ENCODE assay signal across 14 mouse cellular contexts in genomic region chr11:77855396-77855795, GRCm38 (mm10). TPM values are rescaled to one million over a fixed set of nuclear protein-coding genes. Genes with fewer than 3 reads are reported as not detected.
A peak's percentile ranks its signal among the peaks of the same experiment; 100 is the strongest.
DNase-seq lines count a peak whose midpoint lies in the region; ATAC-seq lines count a peak whose summit lies in the region.
"Had no signal": no experiment of that assay in that cellular context is flagged by ENCODE, and none has a peak within 500 bp of the region (broad histone marks: within the 10 kb centered on the region; RNA-seq: fewer than 3 reads in every experiment).

No protein-coding gene starts in this region.

- H3K9ac ChIP-seq in limb, embryonic 13.5 days, result 0 out of 2 replicates have a peak overlapping the region, but pooled peaks have one; percentile 35
- 0 out of 2 replicates have a peak overlapping the region, but pooled peaks have one; percentile 37 for H3K9ac ChIP-seq in forebrain, embryonic 13.5 days
- H3K9ac ChIP-seq in hindbrain, embryonic 15.5 days, result no peak overlapping the region
- peak overlapping the region; percentile 36; the same call in 1 of the 2 replicates for H3K9ac ChIP-seq in neural tube, embryonic 15.5 days (replicated peaks)
- H3K9ac ChIP-seq: embryonic facial prominence, embryonic 15.5 days; liver, embryonic 14.5 days had no signal

- 15% methylated on average over 15 of the region's 15 CpGs for WGBS in limb, embryonic 13.5 days
- WGBS in limb, embryonic 10.5 days, result 19% methylated on average over 15 of the region's 15 CpGs
- 42% methylated on average over 15 of the region's 15 CpGs for WGBS in forebrain, embryonic 13.5 days
- 23% methylated on average over 15 of the region's 15 CpGs for WGBS in hindbrain, embryonic 15.5 days
- 12% methylated on average over 15 of the region's 15 CpGs for WGBS in neural tube, embryonic 15.5 days

- H3K27me3 ChIP-seq in limb, embryonic 13.5 days, result peaks cover 43% of the 10 kb centered on the region
- peaks cover 84% of the 10 kb centered on the region for H3K27me3 ChIP-seq in limb, embryonic 10.5 days (ENCODE audit: low read depth, poor library complexity, severe bottlenecking)
- peaks cover 12% of the 10 kb centered on the region for H3K27me3 ChIP-seq in forebrain, embryonic 13.5 days
- no peaks in the 10 kb centered on the region for H3K27me3 ChIP-seq in hindbrain, embryonic 15.5 days
- H3K27me3 ChIP-seq in neural tube, embryonic 15.5 days (replicated peaks), result peaks cover 6% of the 10 kb centered on the region
- H3K27me3 ChIP-seq: embryonic facial prominence, embryonic 15.5 days; megakaryocyte, embryonic 14.5 days had no signal

- no peak overlapping the region for H3K4me3 ChIP-seq in limb, embryonic 13.5 days
- H3K4me3 ChIP-seq in limb, embryonic 10.5 days, result no peak overlapping the region
- no peak overlapping the region for H3K4me3 ChIP-seq in forebrain, embryonic 13.5 days
- H3K4me3 ChIP-seq in hindbrain, embryonic 15.5 days, result no peak overlapping the region
- H3K4me3 ChIP-seq in neural tube, embryonic 15.5 days (replicated peaks), result no peak overlapping the region
- H3K4me3 ChIP-seq: embryonic facial prominence, embryonic 15.5 days; megakaryocyte, embryonic 14.5 days had no signal

- no peak overlapping the region for H3K4me2 ChIP-seq in limb, embryonic 13.5 days (replicated peaks)
- no peak overlapping the region for H3K4me2 ChIP-seq in forebrain, embryonic 13.5 days
- no peak overlapping the region for H3K4me2 ChIP-seq in hindbrain, embryonic 15.5 days
- H3K4me2 ChIP-seq in neural tube, embryonic 15.5 days, result no peak overlapping the region
- H3K4me2 ChIP-seq: embryonic facial prominence, embryonic 15.5 days had no signal

- peaks cover 33% of the 10 kb centered on the region for H3K4me1 ChIP-seq in limb, embryonic 13.5 days
- H3K4me1 ChIP-seq in limb, embryonic 10.5 days, result peaks cover 58% of the 10 kb centered on the region
- H3K4me1 ChIP-seq in forebrain, embryonic 13.5 days, result peaks cover 78% of the 10 kb centered on the region
- peaks cover 77% of the 10 kb centered on the region for H3K4me1 ChIP-seq in hindbrain, embryonic 15.5 days (replicated peaks)
- H3K4me1 ChIP-seq in neural tube, embryonic 15.5 days, result peaks cover 92% of the 10 kb centered on the region

- ATAC-seq in limb, embryonic 13.5 days (ENCODE audit: low FRiP score, low read depth), result no peak
- no peak for ATAC-seq in forebrain, embryonic 13.5 days
- ATAC-seq in hindbrain, embryonic 15.5 days (ENCODE audit: low FRiP score, low read depth), result no peak
- ATAC-seq in neural tube, embryonic 15.5 days (ENCODE audit: low FRiP score), result no peak
- no peak for ATAC-seq in inflammation-experienced regulatory T-cells, adult 6 months

- H3K36me3 ChIP-seq in limb, embryonic 13.5 days, result peaks cover 74% of the 10 kb centered on the region
- H3K36me3 ChIP-seq in limb, embryonic 10.5 days, result peaks cover 69% of the 10 kb centered on the region
- peaks cover 56% of the 10 kb centered on the region for H3K36me3 ChIP-seq in forebrain, embryonic 13.5 days (ENCODE audit: poor library complexity, severe bottlenecking)
- H3K36me3 ChIP-seq in hindbrain, embryonic 15.5 days, result peaks cover 17% of the 10 kb centered on the region
- peaks cover 31% of the 10 kb centered on the region for H3K36me3 ChIP-seq in neural tube, embryonic 15.5 days

- no peak for DNase-seq in limb, embryonic 10.5 days (ENCODE audit: low spot score)
- no peak for DNase-seq in layer of hippocampus, postnatal 25 days (ENCODE audit: extremely low spot score in 1 of 2, low spot score in 1 of 2)
- DNase-seq: adrenal gland, postnatal 10 days; cerebellum, adult 11 months; kidney, postnatal 25 days; thymus, postnatal 25 days had no signal

- no peak overlapping the region for H3K27ac ChIP-seq in limb, embryonic 13.5 days
- no peak overlapping the region for H3K27ac ChIP-seq in limb, embryonic 10.5 days
- peak overlapping the region; percentile 69 for H3K27ac ChIP-seq in forebrain, embryonic 13.5 days
- H3K27ac ChIP-seq in hindbrain, embryonic 15.5 days (replicated peaks), result peak overlapping the region; percentile 58
- peak overlapping the region; percentile 83 for H3K27ac ChIP-seq in neural tube, embryonic 15.5 days (replicated peaks)
- H3K27ac ChIP-seq: embryonic facial prominence, embryonic 15.5 days; liver, embryonic 14.5 days had no signal

- no peaks in the 10 kb centered on the region for H3K9me3 ChIP-seq in limb, embryonic 13.5 days
- no peaks in the 10 kb centered on the region for H3K9me3 ChIP-seq in limb, embryonic 10.5 days (replicated peaks)
- H3K9me3 ChIP-seq in forebrain, embryonic 13.5 days (replicated peaks), result no peaks in the 10 kb centered on the region
- no peaks in the 10 kb centered on the region for H3K9me3 ChIP-seq in hindbrain, embryonic 15.5 days
- H3K9me3 ChIP-seq in neural tube, embryonic 15.5 days (replicated peaks), result no peaks in the 10 kb centered on the region
- H3K9me3 ChIP-seq: embryonic facial prominence, embryonic 15.5 days; megakaryocyte, embryonic 14.5 days had no signal

RNA-seq across cellular contexts. Expression of gene Pipox, which starts 38.5 kb away (rescaled TPM):
- 0.66 and 1.4 TPM in 2 replicates for polyA plus RNA-seq in limb, embryonic 13.5 days (2015; fragmentation: Nextera tagmentation; extraction: Ambion mirVana)
- 0.34 and 0.48 TPM in 2 replicates for polyA plus RNA-seq in limb, embryonic 10.5 days (2016; fragmentation: Nextera tagmentation; extraction: Ambion mirVana)
- 12.7 and 15.1 TPM in 2 replicates for polyA plus RNA-seq in forebrain, embryonic 13.5 days (2015; fragmentation: Nextera tagmentation; extraction: Ambion mirVana)
- 5.1 and 5.6 TPM in 2 replicates for polyA plus RNA-seq in hindbrain, embryonic 15.5 days (2015; fragmentation: Nextera tagmentation; extraction: Ambion mirVana)
- polyA plus RNA-seq in neural tube, embryonic 15.5 days (2015; fragmentation: Nextera tagmentation; extraction: Ambion mirVana), result 5.4 and 5.5 TPM in 2 replicates
- total RNA-seq in layer of hippocampus, postnatal 25 days (2021), result 1 to 10 TPM; 1.5 to 1.8 TPM
- polyA plus RNA-seq in inflammation-experienced regulatory T-cells, adult 6 months (2017; shearing (Covaris generic)), result 1 to 10 TPM in 1 of 3 experiments, under 1 TPM in 2; 0.43 to 2.7 (median 0.56) TPM

Comparison
In these comparisons a context has a peak if more than half of its experiments do, and no peak if none do; other contexts are left out.
1. H3K27ac ChIP-seq: peak in forebrain, embryonic 13.5 days (single experiment), hindbrain, embryonic 15.5 days (single experiment) and neural tube, embryonic 15.5 days (single experiment); none in limb, embryonic 13.5 days (single experiment) and limb, embryonic 10.5 days (single experiment).